In the genomic region with DNA sequence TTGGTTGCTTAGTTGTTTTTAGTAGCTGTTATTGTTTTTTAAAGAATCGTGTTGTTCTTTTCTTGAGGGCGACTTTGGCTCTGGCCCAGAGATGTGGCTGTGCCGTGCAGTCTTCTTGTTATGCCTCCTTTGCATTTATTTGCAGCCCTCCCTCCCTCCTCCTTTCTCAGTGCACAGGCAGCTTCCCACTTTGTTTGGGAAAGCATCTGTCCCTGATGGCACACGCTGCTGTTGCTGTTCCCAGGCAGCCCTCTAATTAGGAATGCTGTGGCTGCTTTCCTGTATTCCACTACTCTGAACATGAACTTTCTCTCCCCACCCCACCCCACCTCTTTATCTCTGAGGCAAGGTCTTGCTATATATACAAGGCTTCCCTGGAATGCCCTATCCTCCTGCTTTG, we compare ENCODE assay signal across 12 mouse cellular contexts. TPM values are rescaled to one million over a fixed set of nuclear protein-coding genes. Genes with fewer than 3 reads are reported as not detected.
DNase-seq lines count a peak whose midpoint lies in the region; ATAC-seq lines count a peak whose summit lies in the region.
"Had no signal": no experiment of that assay in that cellular context is flagged by ENCODE, and none has a peak within 500 bp of the region (broad histone marks: within the 10 kb centered on the region; RNA-seq: fewer than 3 reads in every experiment).

No protein-coding gene starts in this region.

- peak; percentile 78 for ATAC-seq in hindbrain, embryonic 11.5 days (ENCODE audit: low FRiP score)
- ATAC-seq: activated CD4-positive, CD25-positive, alpha-beta regulatory T cell, adult 4 months had no signal

- H3K36me3 ChIP-seq in hindbrain, embryonic 11.5 days (ENCODE audit: control insufficient read depth, insufficient read depth, low read length), result 0 out of 2 replicates have a peak, but pooled peaks cover 2% of the 10 kb centered on the region
- H3K36me3 ChIP-seq: heart, embryonic 12.5 days had no signal

- H3K9ac ChIP-seq in hindbrain, embryonic 11.5 days (ENCODE audit: low read depth, low read length), result no peak overlapping the region
- H3K9ac ChIP-seq: heart, embryonic 12.5 days; lung, embryonic 14.5 days had no signal

- peak overlapping the region; percentile 67 for H3K27ac ChIP-seq in hindbrain, embryonic 11.5 days (ENCODE audit: low read depth, low read length)
- H3K27ac ChIP-seq: kidney, postnatal 0 days had no signal

- no peak overlapping the region for H3K4me2 ChIP-seq in hindbrain, embryonic 11.5 days (replicated peaks; ENCODE audit: low read depth, low read length)
- H3K4me2 ChIP-seq: heart, embryonic 12.5 days; lung, embryonic 14.5 days had no signal

- 29% methylated on average over 4 of the region's 4 CpGs for WGBS in hindbrain, embryonic 11.5 days

- intact Hi-C loops in heart, postnatal 10 days (cut with DNase I), result no loop called here

- H3K4me1 ChIP-seq in hindbrain, embryonic 11.5 days (replicated peaks; ENCODE audit: control insufficient read depth, insufficient read depth, low read length), result no peaks in the 10 kb centered on the region

- no peak overlapping the region for H3K4me3 ChIP-seq in hindbrain, embryonic 11.5 days (ENCODE audit: low read depth, low read length)
- H3K4me3 ChIP-seq: heart, embryonic 12.5 days had no signal

- no peaks in the 10 kb centered on the region for H3K27me3 ChIP-seq in hindbrain, embryonic 11.5 days (ENCODE audit: control insufficient read depth, insufficient read depth, low read length)

- H3K9me3 ChIP-seq in hindbrain, embryonic 11.5 days (ENCODE audit: control insufficient read depth, low read length), result no peaks in the 10 kb centered on the region
- H3K9me3 ChIP-seq: heart, embryonic 12.5 days had no signal

- DNase-seq in embryo, embryonic 10.5 days (ENCODE audit: low spot score), result peak; percentile 39
- DNase-seq in hindbrain, embryonic 11.5 days (ENCODE audit: low spot score), result peak; percentile 52
- peak; percentile 68 to 77 for DNase-seq in left cerebral cortex, adult 9 months (ENCODE audit: low spot score in 2 of 2)
- DNase-seq in retina, embryonic 14.5 days (ENCODE audit: low spot score), result peak; percentile 35
- no peak for DNase-seq in cerebellum, postnatal 25 days
- no peak for DNase-seq in adrenal gland, adult 2 months
- DNase-seq in heart, postnatal 10 days, result no peak
- DNase-seq in cerebellum, postnatal 36 days, result no peak
- DNase-seq: lung, embryonic 14.5 days had no signal

RNA-seq across cellular contexts. Expression of gene Adcyap1r1, which starts 32.4 kb away (rescaled TPM):
- polyA plus RNA-seq in hindbrain, embryonic 11.5 days (2014; fragmentation: Nextera tagmentation; extraction: Ambion mirVana), result 21.1 and 21.6 TPM in 2 replicates
- 10 to 100 TPM; 24.4 to 40.6 TPM for total RNA-seq in adrenal gland, adult 2 months (2021)
- polyA plus RNA-seq in adrenal gland, adult 2 months (2012; rRNA removed), result 25.6 and 25.9 TPM in 2 replicates
- total RNA-seq in heart, postnatal 10 days (2021), result 1 to 10 TPM; 7.7 to 8.3 TPM
- polyA plus RNA-seq: activated CD4-positive, CD25-positive, alpha-beta regulatory T cell, adult 4 months had no signal

Comparison
In these comparisons a context has a peak if more than half of its experiments do, and no peak if none do; other contexts are left out.
1. DNase-seq: peak in embryo, embryonic 10.5 days (single experiment), hindbrain, embryonic 11.5 days (single experiment), left cerebral cortex, adult 9 months (2 of 2) and retina, embryonic 14.5 days (single experiment); none in cerebellum, postnatal 25 days (0 of 2), adrenal gland, adult 2 months (single experiment), heart, postnatal 10 days (0 of 2) and cerebellum, postnatal 36 days (0 of 2).